Mouse (Mus musculus): ENCODE results near the gene Asb16. TPM values are rescaled to one million over a fixed set of nuclear protein-coding genes. Genes with fewer than 3 reads are reported as not detected.
A peak's percentile ranks its signal among the peaks of the same experiment; 100 is the strongest.
"Not testable (repeated sequence)": the region's sequence is repeated elsewhere in the genome, so short reads cannot be mapped to it uniquely, and the experiment has no call there.

Asb16 gene
- total RNA-seq, 2 experiments from 2014 or later, result 1.3 to 2.2 TPM

DNA sequence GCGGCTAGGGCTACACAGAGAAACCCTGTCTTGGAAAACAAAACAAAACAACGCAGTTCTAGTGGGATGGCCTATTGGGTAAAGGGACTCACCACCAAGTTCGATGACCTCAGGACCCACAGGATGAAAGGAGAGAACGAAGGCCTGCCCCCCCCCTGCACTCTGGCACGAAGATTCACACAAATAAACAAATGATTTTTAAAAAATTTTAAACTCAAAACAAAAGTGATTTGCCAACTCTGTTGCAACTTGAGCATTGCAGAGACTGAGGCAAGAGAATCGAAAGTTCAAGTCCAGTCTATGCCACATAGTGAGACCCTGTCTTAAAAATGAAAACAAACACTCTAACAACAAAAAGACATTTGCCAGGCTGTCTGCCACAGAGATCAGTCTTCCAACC, 27.9 kb upstream of the Asb16 start:
- no peak for ATAC-seq (replicated peaks; ENCODE audit: low FRiP score, low TSS enrichment, poor library complexity, severe bottlenecking)

DNA sequence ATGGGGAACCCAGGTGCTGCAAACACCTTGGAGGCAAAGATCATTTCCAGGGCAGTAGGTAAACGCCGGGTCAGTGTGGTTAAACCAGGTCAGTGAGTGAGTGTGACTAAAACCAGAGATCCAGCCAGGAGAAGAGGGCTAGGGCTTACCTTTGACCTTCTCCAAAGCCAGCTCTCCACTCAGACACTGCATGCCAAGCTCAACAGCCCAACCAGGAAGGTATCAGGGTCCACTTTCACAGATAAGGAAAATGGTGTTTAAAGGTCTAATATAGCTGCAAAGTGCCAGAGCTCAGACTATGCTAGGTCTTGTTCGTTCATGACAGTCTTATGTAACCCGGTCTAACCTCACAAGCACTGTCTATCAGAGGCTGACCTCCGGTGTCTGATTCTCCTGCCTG, 27.3 kb upstream of the Asb16 start:
- ATAC-seq (replicated peaks; ENCODE audit: low FRiP score, low TSS enrichment, poor library complexity, severe bottlenecking), result no peak

DNA sequence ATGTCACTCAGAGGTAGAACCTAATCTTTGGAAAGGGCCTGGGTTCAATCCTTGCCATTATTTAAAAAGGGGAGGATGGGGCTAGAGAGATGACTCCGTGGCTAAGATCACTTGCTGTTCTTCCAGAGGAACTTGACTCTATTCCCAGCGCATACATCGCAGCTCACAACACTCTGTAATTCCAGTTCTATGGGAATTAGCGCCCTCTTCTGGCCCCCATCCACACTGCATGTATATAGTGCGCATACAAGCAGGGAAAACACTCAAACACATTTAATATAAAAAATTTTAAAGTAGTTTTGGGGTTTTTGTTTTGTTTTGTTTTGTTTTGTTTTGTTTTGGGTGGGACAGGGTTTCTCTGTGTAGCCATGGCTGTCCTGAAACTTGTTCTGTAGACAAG, 26.7 kb upstream of the Asb16 start:
- no peak for ATAC-seq (replicated peaks; ENCODE audit: low FRiP score, low TSS enrichment, poor library complexity, severe bottlenecking)

DNA sequence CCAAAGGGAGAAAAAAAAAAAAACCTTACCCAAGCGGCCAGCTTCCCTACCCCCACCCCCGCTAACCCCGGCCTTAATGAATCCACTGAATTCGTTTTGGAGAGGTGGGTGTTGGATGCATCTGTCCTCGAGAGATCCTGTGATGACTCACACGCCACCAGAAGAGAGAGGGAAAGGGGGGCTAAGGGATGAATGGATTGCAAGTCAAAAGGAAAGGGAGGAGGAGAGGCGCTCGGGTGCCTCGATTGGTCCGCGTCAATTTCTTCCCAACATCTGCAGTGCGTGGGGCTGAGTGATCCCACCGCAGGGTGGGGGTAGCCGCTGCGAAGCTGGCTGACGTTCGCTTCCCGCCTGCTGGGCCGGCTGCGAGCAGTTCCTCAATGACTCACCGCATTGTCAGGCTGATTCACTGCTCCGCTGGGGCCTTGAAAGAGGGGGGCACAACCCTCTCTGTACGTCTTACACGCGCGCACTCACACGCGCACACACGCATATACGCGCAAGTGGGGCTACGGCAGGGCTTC, 23.6 kb upstream of the Asb16 start:
- ATAC-seq (replicated peaks; ENCODE audit: low FRiP score, low TSS enrichment, poor library complexity, severe bottlenecking), result peak; percentile 34; the same call in 1 of the 2 replicates

DNA sequence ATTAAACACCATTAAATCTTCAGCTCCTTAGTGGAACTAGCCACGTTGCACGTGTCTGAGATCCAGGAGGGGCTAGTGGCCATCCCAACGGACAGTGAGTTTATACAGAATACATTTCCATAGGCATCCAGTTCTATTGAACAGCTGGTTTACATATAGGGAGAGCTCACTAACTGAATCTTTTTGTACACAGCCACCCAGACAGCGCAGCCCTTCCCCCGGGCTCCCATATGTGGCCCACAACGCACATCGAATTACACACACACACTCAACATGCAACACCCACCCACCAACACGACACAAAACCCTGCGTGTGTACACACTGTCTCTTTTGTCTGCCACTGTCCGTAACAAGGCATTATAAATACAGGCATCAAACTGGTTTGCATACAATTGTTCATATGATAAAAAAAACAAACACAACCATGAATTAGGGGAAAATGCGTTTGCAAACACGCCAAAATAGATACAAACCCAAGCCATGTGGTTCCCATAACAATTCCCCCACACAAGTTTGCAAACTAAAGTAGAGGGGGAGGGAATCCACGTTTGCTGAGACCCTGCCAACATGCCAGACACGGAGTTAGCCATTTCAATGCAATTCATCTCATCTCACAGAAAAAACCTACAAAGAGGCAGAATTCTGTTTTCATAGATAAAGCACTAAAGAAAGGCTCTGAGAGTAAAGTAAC, 22.8 kb upstream of the Asb16 start:
- no peak for ATAC-seq (replicated peaks; ENCODE audit: low FRiP score, low TSS enrichment, poor library complexity, severe bottlenecking)

DNA sequence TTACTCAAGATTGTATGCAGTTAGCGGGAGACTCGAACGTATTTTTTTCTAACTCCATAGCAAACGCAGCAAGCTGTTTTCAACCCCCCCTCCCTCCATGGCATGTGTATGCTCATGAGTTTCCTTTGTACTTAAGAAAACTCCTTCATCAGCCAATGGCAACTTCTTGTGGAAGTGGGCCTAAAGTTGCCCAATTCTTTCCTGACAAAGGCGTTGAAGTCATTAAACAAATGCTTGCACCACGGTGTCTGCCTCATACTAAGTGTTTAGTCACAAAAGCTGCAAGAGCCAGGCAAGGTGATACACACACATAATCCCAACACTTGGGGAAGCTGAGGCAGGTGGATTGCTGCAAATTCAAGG, 22.3 kb upstream of the Asb16 start:
- ATAC-seq (replicated peaks; ENCODE audit: low FRiP score, low TSS enrichment, poor library complexity, severe bottlenecking), result no peak

DNA sequence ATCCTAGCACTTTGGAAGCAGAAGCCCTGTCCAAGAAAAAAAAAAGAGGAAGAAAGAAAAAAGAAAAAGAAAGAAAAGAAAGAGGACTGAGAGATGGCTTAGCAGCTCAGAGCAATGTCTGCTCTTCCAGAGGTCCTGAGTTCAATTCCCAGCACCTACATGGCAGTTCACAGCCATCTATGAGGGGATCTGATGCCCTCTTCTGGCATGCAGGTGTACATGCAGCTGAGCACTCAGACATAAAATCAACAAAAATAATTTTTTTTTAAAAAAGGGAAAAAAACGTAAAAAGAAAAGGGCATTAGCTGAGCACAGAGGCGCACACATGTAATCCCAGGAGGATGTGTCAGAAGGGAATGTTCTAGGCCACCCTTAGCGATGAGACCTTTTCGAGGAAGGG, 21.7 kb upstream of the Asb16 start:
- no peak for ATAC-seq (replicated peaks; ENCODE audit: low FRiP score, low TSS enrichment, poor library complexity, severe bottlenecking)

DNA sequence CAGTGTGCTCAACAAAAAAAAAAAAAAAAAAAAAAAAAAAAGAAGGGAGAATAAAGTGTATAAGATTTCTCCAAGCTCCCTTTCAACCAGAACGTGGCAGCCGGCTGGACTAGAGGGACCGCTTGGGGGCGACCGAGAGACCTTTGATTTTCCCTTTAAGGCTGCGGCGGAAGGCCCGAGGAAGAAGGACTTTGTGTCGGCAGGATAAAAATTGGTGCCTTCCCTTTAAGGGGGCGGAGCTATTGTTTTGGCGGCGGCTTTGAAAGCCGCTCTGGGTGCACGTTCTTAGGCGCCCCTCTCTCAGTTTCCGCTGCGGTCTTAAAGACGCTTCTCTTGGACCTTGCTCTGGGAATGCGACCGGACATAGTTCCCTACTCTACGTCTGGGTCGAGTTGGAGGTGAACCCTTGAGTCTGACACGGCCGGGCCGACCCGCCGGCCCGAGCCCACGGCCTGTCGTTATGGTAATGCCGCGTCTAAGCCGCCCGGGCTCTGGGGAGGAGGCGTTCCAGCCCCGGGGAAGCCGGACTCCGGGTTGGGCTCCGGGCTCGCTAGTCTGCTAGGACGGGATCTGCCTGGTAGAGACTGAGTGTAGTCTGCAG, 19.8 kb upstream of the Asb16 start, which contains the start of gene BC030867:
BC030867 (plus strand) TSS at position 253 of the 601 bp plus-strand sequence.
- peak; percentile 82 for ATAC-seq (replicated peaks; ENCODE audit: low FRiP score, low TSS enrichment, poor library complexity, severe bottlenecking)

DNA sequence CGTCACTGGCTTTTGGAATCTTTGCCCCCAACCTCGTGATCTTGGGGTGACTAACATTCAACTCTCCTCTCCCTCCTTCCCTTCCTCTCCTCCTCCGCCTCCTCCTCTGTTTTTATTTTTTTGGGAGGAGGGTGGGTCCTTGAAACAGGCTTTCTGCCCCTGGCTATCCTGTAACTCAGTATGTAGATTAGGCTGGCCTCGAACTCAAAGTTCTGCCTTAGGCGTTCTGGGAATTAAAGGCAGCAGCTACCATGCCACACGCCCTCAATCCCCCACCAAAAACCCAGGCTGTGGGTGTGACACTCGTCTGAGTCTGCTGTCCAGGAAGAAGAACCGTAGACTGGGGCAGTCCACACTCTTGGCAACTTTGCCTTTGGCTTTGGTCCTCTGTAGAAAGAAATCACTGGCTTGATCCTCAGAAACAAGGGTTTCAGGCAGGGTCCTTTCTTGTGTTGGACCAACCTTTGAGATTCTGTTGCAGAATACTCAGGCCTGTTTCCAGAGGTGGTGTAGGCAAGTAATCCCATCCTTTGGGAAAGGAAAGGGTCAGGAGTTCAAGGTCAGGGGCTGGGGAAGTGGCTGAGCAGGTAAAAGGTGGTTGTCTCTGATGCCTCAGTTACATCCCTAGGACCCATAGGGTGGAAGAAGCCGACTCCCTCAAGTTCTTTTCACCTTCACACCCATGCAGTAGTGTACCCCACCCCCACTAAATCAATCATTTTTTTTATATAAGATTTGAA, 19.0 kb upstream of the Asb16 start:
- 0 out of 2 replicates have a peak, but pooled peaks have one; percentile 4 for ATAC-seq (replicated peaks; ENCODE audit: low FRiP score, low TSS enrichment, poor library complexity, severe bottlenecking)

DNA sequence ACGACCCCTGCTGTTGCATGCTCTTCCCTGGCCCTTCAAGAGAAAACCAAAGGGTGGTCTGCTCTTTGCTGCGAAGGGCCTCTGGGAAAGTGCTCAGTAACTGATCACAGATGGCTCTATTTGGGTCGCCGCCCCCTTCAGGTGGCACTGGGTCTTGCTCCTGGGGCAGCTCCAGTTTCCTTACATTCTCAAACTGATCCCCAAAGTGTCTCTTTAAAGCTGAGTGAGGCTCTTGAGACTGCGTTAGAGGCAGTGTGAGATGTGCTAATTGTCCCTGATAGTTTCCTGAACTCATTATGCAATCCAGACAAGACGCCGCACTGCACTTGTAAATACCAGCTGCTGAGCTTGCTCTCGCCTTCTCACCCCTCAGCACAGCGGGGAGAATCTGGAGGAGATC, 11.0 kb upstream of the Asb16 start:
- 0 out of 2 replicates have a peak, but pooled peaks have one; percentile 28 for ATAC-seq (replicated peaks; ENCODE audit: low FRiP score, low TSS enrichment, poor library complexity, severe bottlenecking)

DNA sequence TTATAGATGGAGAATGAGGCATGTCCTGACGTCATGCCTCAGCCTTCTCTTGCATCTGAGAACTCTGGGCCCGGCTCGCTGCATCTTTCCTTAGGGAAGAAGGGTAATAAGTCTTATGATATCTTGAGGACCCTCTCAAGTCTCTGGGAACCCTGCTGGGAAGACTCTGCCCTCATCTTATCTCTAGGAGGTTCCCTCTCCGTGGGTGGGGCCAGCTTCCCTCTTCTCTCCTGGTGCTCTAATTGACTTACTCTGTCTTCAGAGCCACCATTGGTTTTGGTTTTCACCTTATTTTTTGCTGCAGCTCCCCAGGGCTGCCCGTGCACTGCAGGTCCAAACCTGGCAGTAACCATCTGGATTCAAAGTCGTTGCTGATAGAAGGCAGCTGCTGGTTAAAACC, 10.4 kb upstream of the Asb16 start:
- ATAC-seq (replicated peaks; ENCODE audit: low FRiP score, low TSS enrichment, poor library complexity, severe bottlenecking), result no peak

DNA sequence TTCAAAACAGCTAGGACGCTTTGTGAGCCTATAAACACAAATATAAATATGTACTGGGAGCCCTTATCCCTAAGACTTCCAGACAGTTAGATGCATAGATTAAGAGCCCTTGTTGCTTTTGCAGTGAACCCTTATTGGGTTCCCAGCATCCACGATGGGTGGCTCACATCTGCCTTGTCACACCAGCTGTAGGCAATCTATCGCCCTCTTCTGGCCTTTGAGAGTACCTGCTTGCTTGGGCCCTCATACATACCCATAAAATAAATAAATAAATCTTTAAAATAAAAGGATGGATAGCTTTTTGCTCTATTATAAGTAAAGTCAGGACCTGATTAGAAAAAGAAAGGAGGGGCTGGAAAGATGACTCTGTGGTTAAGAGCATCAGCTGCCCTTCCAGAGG, 10.0 kb upstream of the Asb16 start:
- no peak for ATAC-seq (replicated peaks; ENCODE audit: low FRiP score, low TSS enrichment, poor library complexity, severe bottlenecking)

DNA sequence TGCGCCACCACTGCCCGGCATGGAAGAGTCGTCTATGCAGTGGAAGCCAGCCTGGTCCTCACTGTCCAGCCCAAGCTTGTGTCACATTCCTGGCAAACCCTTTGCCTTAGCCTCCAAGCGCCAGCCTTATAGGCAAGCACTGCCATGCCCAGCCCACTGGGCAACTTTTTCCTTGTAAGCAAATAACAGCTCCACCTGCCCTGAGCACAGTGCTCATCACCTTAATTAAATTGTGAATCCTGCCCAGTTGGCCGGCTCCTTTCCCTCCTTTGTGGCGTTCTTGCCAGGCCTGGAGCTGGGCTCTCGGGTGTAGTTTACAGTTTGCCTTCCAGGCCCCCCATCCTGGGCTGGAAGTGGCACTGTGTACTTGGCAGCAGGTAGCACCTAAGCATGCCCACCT, 5.3 kb upstream of the Asb16 start:
- ATAC-seq (replicated peaks; ENCODE audit: low FRiP score, low TSS enrichment, poor library complexity, severe bottlenecking), result no peak

DNA sequence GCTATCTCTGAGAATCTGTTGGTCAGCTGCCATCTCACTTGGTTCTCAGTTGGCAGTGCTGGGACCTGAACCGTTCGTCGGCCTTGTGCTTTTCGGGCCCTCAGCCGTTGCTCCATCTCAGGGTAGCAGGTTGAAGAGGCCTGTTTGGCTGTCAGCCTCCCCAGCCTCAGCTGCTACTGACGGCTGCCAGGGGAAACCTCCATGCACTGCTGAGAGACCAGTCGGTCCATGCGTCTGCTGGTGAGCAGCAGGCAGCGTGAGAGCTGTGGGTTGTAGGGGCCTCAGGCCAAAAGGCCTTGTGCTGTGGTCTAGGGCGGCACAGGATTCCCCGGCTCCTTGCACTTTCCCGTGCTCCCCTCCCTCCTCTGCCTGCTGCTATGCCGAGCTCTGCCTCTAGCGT, 2.7 kb upstream of the Asb16 start:
- ATAC-seq (replicated peaks; ENCODE audit: low FRiP score, low TSS enrichment, poor library complexity, severe bottlenecking), result no peak

DNA sequence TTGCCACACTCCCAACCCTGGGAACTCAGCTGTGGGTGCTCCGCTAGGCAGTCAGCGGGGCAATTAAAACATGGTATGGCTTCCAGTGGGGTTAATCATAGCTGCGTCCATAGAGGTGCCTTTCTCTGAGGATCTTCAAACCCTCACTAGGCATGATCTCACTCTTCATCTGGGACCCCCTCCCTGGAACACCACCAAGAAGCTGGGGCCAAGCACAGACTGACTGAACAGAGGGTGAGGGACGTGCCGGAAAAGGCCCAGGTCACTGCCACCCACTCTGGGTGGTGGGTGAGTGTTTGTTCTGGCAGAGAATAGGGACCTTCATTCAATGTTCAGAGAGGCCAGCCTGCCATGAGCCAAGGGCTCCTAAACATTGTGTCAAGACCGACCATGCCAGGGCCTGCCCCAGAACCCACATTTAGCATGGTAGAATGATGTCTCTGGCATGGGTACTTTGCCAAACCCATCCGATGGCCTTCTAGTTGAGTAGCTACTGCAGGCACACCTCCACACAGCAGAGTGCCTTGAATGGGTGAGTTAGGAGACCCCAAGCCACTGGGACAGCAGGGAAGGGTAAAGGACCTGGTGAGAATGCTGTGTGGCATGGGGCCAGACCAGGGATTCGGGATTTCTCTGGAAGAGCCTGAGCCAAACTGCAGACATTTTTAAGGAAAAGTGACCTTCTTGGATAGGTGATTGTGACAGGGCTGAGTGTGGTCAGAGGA, 1.8 kb upstream of the Asb16 start:
- no peak for ATAC-seq (replicated peaks; ENCODE audit: low FRiP score, low TSS enrichment, poor library complexity, severe bottlenecking)

DNA sequence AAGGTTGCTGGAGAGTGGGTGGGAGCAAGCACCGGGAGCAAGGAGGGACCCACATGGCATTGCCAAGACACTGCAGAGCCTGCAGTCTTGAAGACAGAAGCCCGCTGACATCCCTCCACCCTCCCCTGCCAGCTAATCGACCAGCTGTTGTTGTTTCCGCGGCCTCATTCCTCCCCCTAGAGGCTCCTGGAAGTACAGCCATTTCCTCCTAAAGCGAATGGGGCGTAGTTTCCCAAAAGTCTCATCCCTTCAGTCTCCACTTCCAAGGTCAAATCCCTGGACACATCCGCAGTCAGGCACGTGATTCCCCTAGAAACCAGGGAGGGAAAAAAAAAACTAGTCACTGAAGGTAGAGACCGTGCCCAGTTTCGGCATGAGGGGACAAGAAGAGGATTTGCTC, 1.1 kb upstream of the Asb16 start:
- ATAC-seq (replicated peaks; ENCODE audit: low FRiP score, low TSS enrichment, poor library complexity, severe bottlenecking), result peak; percentile 78

DNA sequence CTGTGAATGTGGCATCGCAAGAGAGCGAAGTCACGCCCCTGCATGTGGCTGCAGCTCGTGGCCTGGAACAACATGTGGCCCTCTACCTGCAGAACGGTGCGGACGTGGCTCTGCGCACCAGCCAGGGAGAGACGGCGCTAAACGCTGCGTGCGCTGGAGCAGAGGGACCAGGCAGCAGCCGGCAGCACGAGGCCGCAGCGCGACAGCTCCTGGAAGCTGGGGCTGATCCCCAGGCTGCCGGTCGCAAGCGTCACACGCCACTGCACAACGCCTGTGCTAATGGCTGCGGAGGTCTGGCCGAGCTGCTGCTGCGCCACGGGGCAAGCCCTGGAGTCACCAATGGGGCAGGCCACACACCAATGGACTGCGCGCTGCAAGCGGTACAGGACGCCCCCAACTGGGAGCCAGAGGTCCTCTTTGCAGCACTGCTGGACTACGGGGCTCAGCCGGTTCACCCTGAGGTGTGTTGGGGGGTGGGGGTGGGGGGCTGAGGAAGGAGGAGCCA, 7.9 kb downstream of the Asb16 start:
- ATAC-seq (replicated peaks; ENCODE audit: low FRiP score, low TSS enrichment, poor library complexity, severe bottlenecking), result peak; percentile 73

DNA sequence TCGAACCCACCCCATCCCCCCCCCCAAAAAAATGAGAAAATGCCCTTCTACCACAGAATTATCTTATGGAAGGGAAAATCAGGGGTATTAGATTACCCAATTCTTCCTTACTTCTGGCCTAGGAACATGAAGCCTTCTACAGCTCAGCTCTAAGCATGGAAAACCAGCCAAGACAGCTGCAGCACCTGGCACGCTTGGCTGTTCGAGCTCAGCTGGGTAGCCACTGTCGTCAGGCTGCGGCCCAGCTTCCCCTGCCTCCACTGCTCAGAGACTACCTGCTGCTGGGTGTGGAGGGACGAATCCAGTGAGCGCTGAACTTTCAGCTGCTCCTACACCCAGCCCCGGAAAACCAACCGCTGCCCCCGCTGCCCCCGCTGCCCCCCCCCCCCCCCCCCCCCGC, 9.2 kb downstream of the Asb16 start:
- ATAC-seq (replicated peaks; ENCODE audit: low FRiP score, low TSS enrichment, poor library complexity, severe bottlenecking), result no peak

DNA sequence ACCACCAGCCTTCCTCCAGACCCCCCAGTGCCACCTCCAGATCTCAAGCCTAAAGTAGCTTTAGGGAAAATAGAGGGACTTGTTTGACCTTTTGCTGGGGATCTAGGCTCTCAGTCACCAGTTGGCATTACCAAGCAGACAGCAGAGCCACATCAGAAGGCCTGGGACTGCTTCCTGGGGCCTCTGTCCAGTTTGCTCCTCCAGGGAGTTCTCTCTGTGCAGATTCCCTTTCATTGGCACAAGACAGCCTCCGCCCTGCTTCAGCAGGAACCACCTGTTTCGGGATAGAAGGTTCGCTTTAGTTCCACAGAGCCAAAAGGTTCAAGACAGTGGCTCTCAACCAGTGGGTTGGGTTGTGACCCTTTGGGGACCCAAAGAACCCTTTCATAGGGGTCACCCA, 11.1 kb downstream of the Asb16 start:
- ATAC-seq (replicated peaks; ENCODE audit: low FRiP score, low TSS enrichment, poor library complexity, severe bottlenecking), result no peak

DNA sequence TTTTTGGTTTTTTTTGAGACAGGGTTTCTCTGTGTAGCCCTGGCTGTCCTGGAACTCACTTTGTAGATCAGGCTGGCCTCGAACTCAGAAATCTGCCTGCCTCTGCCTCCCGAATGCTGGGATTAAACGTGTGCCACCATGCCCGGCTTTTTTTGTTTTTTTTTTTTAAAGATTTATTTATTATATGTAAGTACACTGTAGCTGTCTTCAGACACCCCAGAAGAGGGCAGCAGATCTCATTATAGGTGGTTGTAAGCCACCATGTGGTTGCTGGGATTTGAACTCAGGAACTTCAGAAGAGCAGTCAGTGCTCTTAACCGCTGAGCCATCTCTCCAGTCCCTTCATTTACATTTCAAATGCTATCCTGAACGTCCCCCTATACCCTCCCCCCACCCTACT, 11.7 kb downstream of the Asb16 start:
- not testable (repeated sequence) for ATAC-seq (replicated peaks; ENCODE audit: low FRiP score, low TSS enrichment, poor library complexity, severe bottlenecking)

All from megakaryocyte-erythroid progenitor cell, adult 5-6 weeks (primary cell).